Mouse (Mus musculus): ENCODE measurements at regions not wholly inside any gene's neighbourhood (a gene's known extent, or its start where the extent isn't known, plus 50 kb on each side); places are given as distances from the start of the nearest gene placed in this dataset.
"Not testable (repeated sequence)": the region's sequence is repeated elsewhere in the genome, so short reads cannot be mapped to it uniquely, and the experiment has no call there.

- DNase-seq (ENCODE audit: low spot score) = no peak
Observed at GRCm38 (mm10) chr6:144940871-144941380, 135.1 kb downstream of the Bcat1 start.

- DNase-seq (ENCODE audit: low spot score) = no peak
Observed at GRCm38 (mm10) chr6:144938613-144939236, 137.3 kb downstream of the Bcat1 start.

GRCm38 (mm10) chr6:144937211-144937610, 138.8 kb downstream of the Bcat1 start:
- DNase-seq (ENCODE audit: low spot score) = no peak

GRCm38 (mm10) chr6:144933722-144934235, 142.2 kb downstream of the Bcat1 start:
- no peak for DNase-seq (ENCODE audit: low spot score)

GRCm38 (mm10) chr6:144932402-144932801, 143.6 kb downstream of the Bcat1 start:
- no peak for DNase-seq (ENCODE audit: low spot score)

GRCm38 (mm10) chr6:144929959-144930358, 146.0 kb downstream of the Bcat1 start:
- DNase-seq (ENCODE audit: low spot score) = no peak

GRCm38 (mm10) chr6:144929262-144929855, 146.6 kb downstream of the Bcat1 start:
- no peak for DNase-seq (ENCODE audit: low spot score)

GRCm38 (mm10) chr6:144927599-144927998, 145.8 kb upstream of the Sox5 start:
- DNase-seq (ENCODE audit: low spot score) = no peak

- DNase-seq (ENCODE audit: low spot score) = no peak
Observed at GRCm38 (mm10) chr6:144922762-144923161, 141.0 kb upstream of the Sox5 start.

- no peak for DNase-seq (ENCODE audit: low spot score)
Observed at GRCm38 (mm10) chr6:144919750-144920149, 138.0 kb upstream of the Sox5 start.

GRCm38 (mm10) chr6:144917128-144917527, 135.4 kb upstream of the Sox5 start:
- DNase-seq (ENCODE audit: low spot score) = no peak

- DNase-seq (ENCODE audit: low spot score) = no peak
Observed at GRCm38 (mm10) chr6:144911781-144912180, 130.0 kb upstream of the Sox5 start.

- no peak for DNase-seq (ENCODE audit: low spot score)
Observed at GRCm38 (mm10) chr6:144910392-144910791, 128.6 kb upstream of the Sox5 start.

GRCm38 (mm10) chr6:144908646-144909045, 126.9 kb upstream of the Sox5 start:
- no peak for DNase-seq (ENCODE audit: low spot score)

GRCm38 (mm10) chr6:144903156-144903555, 121.4 kb upstream of the Sox5 start:
- no peak for DNase-seq (ENCODE audit: low spot score)

- DNase-seq (ENCODE audit: low spot score) = no peak
Observed at GRCm38 (mm10) chr6:144902267-144902995, 120.7 kb upstream of the Sox5 start.

GRCm38 (mm10) chr6:144901825-144902224, 120.0 kb upstream of the Sox5 start:
- no peak for DNase-seq (ENCODE audit: low spot score)

GRCm38 (mm10) chr6:144900858-144901257, 119.1 kb upstream of the Sox5 start:
- DNase-seq (ENCODE audit: low spot score) = not testable (repeated sequence)

- no peak for DNase-seq (ENCODE audit: low spot score)
Observed at GRCm38 (mm10) chr6:144897526-144897925, 115.7 kb upstream of the Sox5 start.

- DNase-seq (ENCODE audit: low spot score) = no peak
Observed at GRCm38 (mm10) chr6:144890914-144891313, 109.1 kb upstream of the Sox5 start.

- no peak for DNase-seq (ENCODE audit: low spot score)
Observed at GRCm38 (mm10) chr6:144890166-144890565, 108.4 kb upstream of the Sox5 start.

- DNase-seq (ENCODE audit: low spot score) = no peak
Observed at GRCm38 (mm10) chr6:144883117-144883516, 101.3 kb upstream of the Sox5 start.

GRCm38 (mm10) chr6:144880098-144880497, 98.3 kb upstream of the Sox5 start:
- no peak for DNase-seq (ENCODE audit: low spot score)
